Mouse (Mus musculus) forebrain, embryonic 14.5 days (tissue): ENCODE measurements around the gene Mlip. TPM values are rescaled to one million over a fixed set of nuclear protein-coding genes. Genes with fewer than 3 reads are reported as not detected.

Experiments
- ATAC-seq: fragments of 200-750 bp; cut with Nextera tagmentation; 2 replicates; pipeline ENCODE4 v1.8.0; 2017; ENCODE audit warnings: mild to moderate bottlenecking, moderate library complexity
- DNase-seq: peaks from one replicate; pipeline ENCODE4 v3.0.0-alpha.2; 2015; ENCODE audit warnings: low spot score
- H3K27ac ChIP-seq: fragments of 300-500 bp; sonication (generic); 2 replicates; pipeline ENCODE4 v1.5.1; 2014; ENCODE audit warnings: low read depth, mild to moderate bottlenecking, control low read depth, low read length, moderate library complexity
- H3K27me3 ChIP-seq: fragments of 300-500 bp; sonication (generic); replicated peaks from 2 replicates; pipeline ENCODE4 v1.6.1; 2014; ENCODE audit warnings: low read length, control low read depth, mixed read lengths; ENCODE audit not compliant: control insufficient read depth, insufficient read depth
- H3K36me3 ChIP-seq: fragments of 300-500 bp; sonication (generic); 2 replicates; pipeline ENCODE4 v1.6.1; 2014; ENCODE audit warnings: low read length, control low read depth; ENCODE audit not compliant: control insufficient read depth, insufficient read depth
- H3K4me1 ChIP-seq: fragments of 300-500 bp; sonication (generic); 2 replicates; pipeline ENCODE4 v1.6.1; 2014; ENCODE audit warnings: antibody characterized with exemption, low read length, control low read depth; ENCODE audit not compliant: control insufficient read depth, insufficient read depth
- H3K4me2 ChIP-seq: fragments of 300-500 bp; sonication (generic); 2 replicates; pipeline ENCODE4 v1.6.1; 2014; ENCODE audit warnings: mild to moderate bottlenecking, control low read depth, low read length
- H3K4me3 ChIP-seq: fragments of 300-500 bp; sonication (generic); 2 replicates; pipeline ENCODE4 v1.5.1; 2014; ENCODE audit warnings: low read depth, low read length, control low read depth
- H3K9ac ChIP-seq: fragments of 300-500 bp; sonication (generic); 2 replicates; pipeline ENCODE4 v1.6.1; 2014; ENCODE audit warnings: mild to moderate bottlenecking, low read length, control low read depth, moderate library complexity
- H3K9me3 ChIP-seq: fragments of 300-500 bp; sonication (generic); replicated peaks from 2 replicates; pipeline ENCODE4 v1.6.1; 2016; ENCODE audit warnings: low read length, control low read depth, mixed read lengths; ENCODE audit not compliant: control insufficient read depth
- WGBS: fragments of 180-500 bp; shearing (Covaris S2); extraction: QIAGEN DNeasy Blood & Tissue Kit; methylation state at CpG from one replicate; pipeline ENCODE4 v1.1.7; 2014; 5-methylcytosine and 5-hydroxymethylcytosine counted together
- polyA plus RNA-seq: library from polyadenylated mRNA; unstranded; fragments of >200 nt; fragmentation: Nextera tagmentation; extraction: Ambion mirVana; gene quantifications from 2 replicates; pipeline ENCODE4 v1.2.1, GENCODE M21; 2014

Gene Mlip
- polyA plus RNA-seq, 1 experiment from 2014 or later = 1.3 TPM

- no peak overlapping the region for H3K4me2 ChIP-seq
- DNase-seq (peak; percentile 16), ATAC-seq (peak; percentile 48; the same call in 1 of the 2 replicates)
- 28% methylated on average over 5 of the region's 5 CpGs for WGBS
- no peaks in the 10 kb centered on the region for H3K36me3 ChIP-seq
- H3K4me1 ChIP-seq = peaks cover 16% of the 10 kb centered on the region; the same call in 1 of the 2 replicates
- 0 out of 2 replicates have a peak overlapping the region, but pooled peaks have one; percentile 4 for H3K27ac ChIP-seq
- H3K9me3 ChIP-seq = no peaks in the 10 kb centered on the region
- H3K9ac ChIP-seq = no peak overlapping the region
- H3K4me3 ChIP-seq = no peak overlapping the region
- no peaks in the 10 kb centered on the region for H3K27me3 ChIP-seq
These were observed 75.5 kb downstream of the Mlip start for GRCm38 (mm10) chr9:77277270-77277669.

GRCm38 (mm10) chr9:77276451-77277154 is 76.2 kb downstream of the Mlip start:
- Histone ChIP-seq H3K27ac (no peak overlapping the region), H3K4me1 (peaks cover 16% of the 10 kb centered on the region; the same call in 1 of the 2 replicates), H3K9me3 (no peaks in the 10 kb centered on the region), H3K36me3 (no peaks in the 10 kb centered on the region), H3K4me2 (no peak overlapping the region), H3K4me3 (no peak overlapping the region), H3K9ac (no peak overlapping the region), H3K27me3 (no peaks in the 10 kb centered on the region)
- WGBS = 22% methylated on average over 5 of the region's 5 CpGs
- ATAC-seq (peak; percentile 84), DNase-seq (peak; percentile 79)

- Histone ChIP-seq H3K27me3 (no peaks in the 10 kb centered on the region), H3K9ac (no peak overlapping the region), H3K4me2 (no peak overlapping the region), H3K36me3 (no peaks in the 10 kb centered on the region), H3K4me3 (no peak overlapping the region), H3K27ac (no peak overlapping the region), H3K4me1 (peaks cover 11% of the 10 kb centered on the region; the same call in 1 of the 2 replicates), H3K9me3 (no peaks in the 10 kb centered on the region)
- ATAC-seq = no peak
- 87% methylated on average over 4 of the region's 4 CpGs for WGBS
- DNase-seq = no peak
These were observed 80.0 kb downstream of the Mlip start for GRCm38 (mm10) chr9:77272727-77273126.

GRCm38 (mm10) chr9:77265268-77266017 is 87.3 kb downstream of the Mlip start:
- H3K9ac ChIP-seq = no peak overlapping the region
- H3K36me3 ChIP-seq = no peaks in the 10 kb centered on the region
- peak; percentile 15; the same call in 1 of the 2 replicates for ATAC-seq
- H3K27me3 ChIP-seq = no peaks in the 10 kb centered on the region
- WGBS = 77% methylated on average over 4 of the region's 4 CpGs
- no peak overlapping the region for H3K4me3 ChIP-seq
- peak; percentile 25 for DNase-seq
- H3K4me1 ChIP-seq = no peaks in the 10 kb centered on the region
- no peaks in the 10 kb centered on the region for H3K9me3 ChIP-seq
- no peak overlapping the region for H3K27ac ChIP-seq
- no peak overlapping the region for H3K4me2 ChIP-seq

- WGBS = 89% methylated on average over 4 of the region's 4 CpGs
- no peaks in the 10 kb centered on the region for H3K27me3 ChIP-seq
- H3K4me3 ChIP-seq = no peak overlapping the region
- H3K4me1 ChIP-seq = no peaks in the 10 kb centered on the region
- no peak overlapping the region for H3K4me2 ChIP-seq
- no peak overlapping the region for H3K9ac ChIP-seq
- H3K27ac ChIP-seq = no peak overlapping the region
- no peak for ATAC-seq
- H3K9me3 ChIP-seq = no peaks in the 10 kb centered on the region
- no peak for DNase-seq
- H3K36me3 ChIP-seq = no peaks in the 10 kb centered on the region
These were observed 93.7 kb downstream of the Mlip start for GRCm38 (mm10) chr9:77259052-77259451.

- Histone ChIP-seq H3K4me1 (no peaks in the 10 kb centered on the region), H3K36me3 (no peaks in the 10 kb centered on the region), H3K27me3 (no peaks in the 10 kb centered on the region), H3K4me3 (no peak overlapping the region), H3K9ac (no peak overlapping the region), H3K27ac (no peak overlapping the region), H3K4me2 (no peak overlapping the region), H3K9me3 (no peaks in the 10 kb centered on the region)
- WGBS = 94% methylated on average over 6 of the region's 6 CpGs
- ATAC-seq (no peak), DNase-seq (no peak)
These were observed 94.5 kb downstream of the Mlip start for GRCm38 (mm10) chr9:77258265-77258664.

- Histone ChIP-seq H3K4me3 (no peak overlapping the region), H3K4me2 (no peak overlapping the region), H3K9me3 (no peaks in the 10 kb centered on the region), H3K27me3 (no peaks in the 10 kb centered on the region), H3K4me1 (no peaks in the 10 kb centered on the region; the same call in 1 of the 2 replicates), H3K27ac (no peak overlapping the region), H3K9ac (no peak overlapping the region), H3K36me3 (no peaks in the 10 kb centered on the region)
- WGBS = 91% methylated on average over 3 of the region's 3 CpGs
- DNase-seq (no peak), ATAC-seq (no peak)
These were observed 98.3 kb downstream of the Mlip start for GRCm38 (mm10) chr9:77254514-77254913.

GRCm38 (mm10) chr9:77252761-77253160 is 100.0 kb downstream of the Mlip start:
- H3K9ac ChIP-seq = no peak overlapping the region
- WGBS = 96% methylated on average over 4 of the region's 4 CpGs
- DNase-seq (no peak), ATAC-seq (no peak)
- no peak overlapping the region for H3K27ac ChIP-seq
- H3K27me3 ChIP-seq = no peaks in the 10 kb centered on the region
- H3K4me1 ChIP-seq = no peaks in the 10 kb centered on the region; the same call in 1 of the 2 replicates
- H3K4me3 ChIP-seq = no peak overlapping the region
- H3K36me3 ChIP-seq = no peaks in the 10 kb centered on the region
- H3K4me2 ChIP-seq = no peak overlapping the region
- H3K9me3 ChIP-seq = no peaks in the 10 kb centered on the region

- no peak overlapping the region for H3K4me2 ChIP-seq
- no peaks in the 10 kb centered on the region for H3K36me3 ChIP-seq
- no peak overlapping the region for H3K4me3 ChIP-seq
- no peaks in the 10 kb centered on the region; the same call in 1 of the 2 replicates for H3K4me1 ChIP-seq
- 47% methylated on average over 7 of the region's 7 CpGs for WGBS
- H3K9me3 ChIP-seq = no peaks in the 10 kb centered on the region
- DNase-seq = peak; percentile 46
- no peak overlapping the region for H3K9ac ChIP-seq
- H3K27me3 ChIP-seq = no peaks in the 10 kb centered on the region
- H3K27ac ChIP-seq = no peak overlapping the region
- peak; percentile 77 for ATAC-seq
These were observed 100.6 kb downstream of the Mlip start for GRCm38 (mm10) chr9:77252134-77252533.
